Mouse (Mus musculus) frontal cortex, adult (tissue): ENCODE measurements around the gene Ccdc50.

ENCODE experiments used
- ATAC-seq: cut with Nextera tagmentation; 2 replicates; pipeline ENCODE4 v1.9.2; 2017; ENCODE audit warnings: mild to moderate bottlenecking, moderate library complexity, mixed read lengths; ENCODE audit not compliant: low TSS enrichment

Gene Ccdc50

GRCm38 (mm10) chr16:27395251-27396037, 6.8 kb downstream of the Ccdc50 start:
- ATAC-seq, result peak; percentile 42; the same call in 1 of the 2 replicates

GRCm38 (mm10) chr16:27396951-27397350, 8.3 kb downstream of the Ccdc50 start:
- ATAC-seq, result no peak

GRCm38 (mm10) chr16:27399026-27399718, 10.5 kb downstream of the Ccdc50 start:
- no peak for ATAC-seq

- ATAC-seq, result no peak
Measured at GRCm38 (mm10) chr16:27399719-27400253, 11.1 kb downstream of the Ccdc50 start.

- no peak for ATAC-seq
Measured at GRCm38 (mm10) chr16:27401579-27401978, 12.9 kb downstream of the Ccdc50 start.

GRCm38 (mm10) chr16:27404107-27404506, 15.4 kb downstream of the Ccdc50 start:
- no peak for ATAC-seq

- ATAC-seq, result peak; percentile 62
Measured at GRCm38 (mm10) chr16:27416937-27417584, 28.4 kb downstream of the Ccdc50 start.

GRCm38 (mm10) chr16:27417632-27418031, 29.0 kb downstream of the Ccdc50 start:
- no peak for ATAC-seq

GRCm38 (mm10) chr16:27420982-27421381, 32.3 kb downstream of the Ccdc50 start:
- peak; percentile 57; the same call in 1 of the 2 replicates for ATAC-seq

GRCm38 (mm10) chr16:27435034-27435433, 46.4 kb downstream of the Ccdc50 start:
- ATAC-seq, result no peak

- ATAC-seq, result peak; percentile 65; the same call in 1 of the 2 replicates
Measured at GRCm38 (mm10) chr16:27443941-27444340, 55.3 kb downstream of the Ccdc50 start.

- no peak for ATAC-seq
Measured at GRCm38 (mm10) chr16:27449360-27449759, 60.7 kb downstream of the Ccdc50 start.

- ATAC-seq, result no peak
Measured at GRCm38 (mm10) chr16:27450655-27451054, 62.0 kb downstream of the Ccdc50 start.

GRCm38 (mm10) chr16:27453396-27453795, 64.7 kb downstream of the Ccdc50 start:
- ATAC-seq, result no peak

- no peak for ATAC-seq
Measured at GRCm38 (mm10) chr16:27453823-27454222, 65.2 kb downstream of the Ccdc50 start.

- peak; percentile 87 for ATAC-seq
Measured at GRCm38 (mm10) chr16:27457273-27457672, 68.6 kb downstream of the Ccdc50 start.

- peak; percentile 79 for ATAC-seq
Measured at GRCm38 (mm10) chr16:27468731-27469130, 80.1 kb downstream of the Ccdc50 start.

- no peak for ATAC-seq
Measured at GRCm38 (mm10) chr16:27471389-27471788, 82.7 kb downstream of the Ccdc50 start.

GRCm38 (mm10) chr16:27483834-27484233, 95.2 kb downstream of the Ccdc50 start:
- ATAC-seq, result no peak
